Mouse (Mus musculus) small intestine, adult 2 months (tissue): ENCODE measurements at regions not wholly inside any gene's neighbourhood (a gene's known extent, or its start where the extent isn't known, plus 50 kb on each side); places are given as distances from the start of the nearest gene placed in this dataset.

Source experiments
- H3K27ac ChIP-seq: fragments of 200-500 bp; 2 replicates; pipeline ENCODE4 v1.5.1; 2012; ENCODE audit warnings: low read depth, low read length, control low read depth, inconsistent platforms; ENCODE audit not compliant: insufficient read depth
- H3K27me3 ChIP-seq: fragments of 200-500 bp; 2 replicates; pipeline ENCODE4 v1.6.1; 2012; ENCODE audit warnings: mild to moderate bottlenecking, moderate library complexity, low read length, inconsistent platforms; ENCODE audit not compliant: control insufficient read depth, insufficient read depth
- H3K36me3 ChIP-seq: fragments of 200-500 bp; 2 replicates; pipeline ENCODE4 v1.6.1; 2012; ENCODE audit warnings: mild to moderate bottlenecking, low read length, control low read depth, inconsistent platforms; ENCODE audit not compliant: control insufficient read depth, insufficient read depth
- H3K4me1 ChIP-seq: fragments of 200-500 bp; 2 replicates; pipeline ENCODE4 v1.6.1; 2012; ENCODE audit warnings: low read length, inconsistent platforms, mixed read lengths; ENCODE audit not compliant: control insufficient read depth, insufficient read depth, insufficient read length
- H3K4me3 ChIP-seq: fragments of 200-500 bp; 2 replicates; pipeline ENCODE4 v1.5.1; 2012; ENCODE audit warnings: low read depth, mild to moderate bottlenecking, control low read depth, inconsistent platforms, low read length, moderate library complexity
- CTCF ChIP-seq: fragments of 200-500 bp; IDR thresholded peaks from 2 replicates; pipeline ENCODE4 v1.5.1; 2012; ENCODE audit warnings: low read depth, mild to moderate bottlenecking, control low read depth, inconsistent platforms, low read length, moderate library complexity, mixed read lengths; ENCODE audit not compliant: insufficient replicate concordance, insufficient read length; ENCODE audit errors: extremely low read depth
- POLR2A ChIP-seq: fragments of 200-500 bp; IDR thresholded peaks from 2 replicates; pipeline ENCODE4 v1.6.1; 2012; ENCODE audit warnings: low read depth, mild to moderate bottlenecking, control low read depth, inconsistent platforms, low read length, moderate library complexity
- WGBS: fragments of 180-500 bp; shearing (Covaris S2); methylation state at CpG from one replicate; pipeline ENCODE4 v1.1.7; 2018; 5-methylcytosine and 5-hydroxymethylcytosine counted together

GRCm38 (mm10) chr10:115758667-115759066 is 58.0 kb upstream of the Tspan8 start:
- H3K36me3 ChIP-seq = no peaks in the 10 kb centered on the region
- H3K27me3 ChIP-seq = no peaks in the 10 kb centered on the region
- WGBS = 59% methylated on average over 1 of the region's 1 CpGs
- H3K4me3 ChIP-seq = no peak overlapping the region
- H3K4me1 ChIP-seq = no peaks in the 10 kb centered on the region
- TF ChIP-seq CTCF (no peak), POLR2A (no peak)
- no peak overlapping the region for H3K27ac ChIP-seq
